Mouse (Mus musculus): ENCODE measurements around the gene Megf8.

- TF ChIP-seq SRF (IDR thresholded peaks at IDR 0.05; ENCODE audit: control insufficient read depth, insufficient read length, low read depth) (no peak), POLR2A (IDR thresholded peaks at IDR 0.05; ENCODE audit: insufficient read length, low read depth) (no peak), MAX (IDR thresholded peaks at IDR 0.05; ENCODE audit: low read depth) (no peak), E2F4 (IDR thresholded peaks at IDR 0.05; ENCODE audit: insufficient read depth) (no peak)
Measured at GRCm38 (mm10) chr7:25293191-25293739, 23.7 kb upstream of the Megf8 start.
